Mouse (Mus musculus): ENCODE results near the gene Acer1.
A peak's percentile ranks its signal among the peaks of the same experiment; 100 is the strongest.

Gene Acer1

DNA sequence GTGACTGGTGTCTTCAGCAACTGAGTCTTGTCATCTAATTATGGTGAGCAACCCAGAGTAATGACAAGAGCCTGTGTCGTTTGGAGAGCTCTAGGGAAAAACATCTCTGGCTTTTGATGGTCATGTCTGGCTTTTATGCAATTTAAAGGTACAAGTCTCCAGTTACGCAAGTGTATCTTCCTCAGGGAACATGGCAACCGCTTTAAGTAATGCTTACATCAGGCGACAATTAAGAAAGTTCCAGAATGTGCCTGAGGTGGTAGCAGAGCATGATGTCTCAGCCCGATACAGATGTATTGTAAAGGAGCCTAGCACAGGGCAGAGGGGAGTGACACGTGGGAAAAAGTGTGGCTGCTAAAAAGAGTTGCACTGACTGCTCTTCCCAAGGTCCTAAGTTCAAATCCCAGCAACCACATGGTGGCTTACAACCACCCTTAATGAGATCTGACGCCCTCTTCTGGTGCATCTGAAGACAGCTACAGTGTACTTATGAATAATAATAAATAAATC is 7.0 kb upstream of the Acer1 start:
- no peak for DNase-seq

DNA sequence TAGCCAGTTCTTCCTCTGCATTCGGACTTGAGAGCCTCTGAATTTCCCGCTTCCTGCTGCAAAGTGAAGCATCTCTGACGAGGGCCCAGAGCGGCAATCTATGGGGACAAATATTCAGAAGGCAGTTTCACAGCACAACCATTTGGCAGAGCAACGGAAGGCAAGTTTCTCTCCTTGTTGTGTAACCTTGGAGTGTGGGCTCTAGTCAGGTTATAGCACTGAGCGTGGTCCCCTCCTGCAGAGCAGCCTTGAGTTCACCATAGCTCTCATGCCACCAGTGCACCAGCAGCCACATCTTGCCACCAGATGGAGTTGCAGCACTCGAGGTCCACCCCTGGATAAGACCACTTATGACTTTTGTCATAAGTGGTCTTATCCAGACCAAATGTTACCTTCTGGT is 6.5 kb upstream of the Acer1 start:
- DNase-seq: no peak

DNA sequence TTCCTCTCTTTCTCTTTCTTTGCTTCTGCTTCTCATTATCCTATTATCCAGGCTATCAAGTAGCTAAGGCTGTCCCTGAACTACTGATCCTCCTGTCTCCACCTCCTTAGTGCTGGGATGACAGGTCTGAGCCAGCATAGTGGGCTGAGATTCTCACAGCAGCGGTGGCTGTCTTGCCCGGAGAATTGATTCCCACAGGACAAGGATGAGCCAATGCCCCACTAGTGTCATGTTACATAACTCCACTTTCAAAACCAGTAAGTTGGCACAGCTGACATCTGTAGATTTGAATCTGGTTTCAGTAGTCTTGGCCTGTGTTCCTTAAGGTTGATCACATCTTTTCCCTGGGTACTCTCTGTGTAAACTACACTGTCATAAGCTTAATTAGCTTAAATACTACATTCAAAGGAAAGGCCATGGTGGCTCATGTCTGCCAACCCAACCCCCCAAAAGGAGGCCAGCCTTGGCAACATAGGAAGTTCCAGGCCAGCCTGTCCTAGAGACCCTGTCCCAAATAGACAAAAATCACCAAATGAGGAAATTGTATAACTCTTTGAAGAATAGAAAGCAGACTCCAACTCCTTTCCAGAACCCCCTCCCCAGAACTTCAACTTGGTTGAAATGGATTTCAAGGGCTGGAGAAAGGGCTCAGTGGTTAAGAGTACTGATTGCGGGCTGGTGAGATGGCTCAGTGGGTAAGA is 4.3 kb upstream of the Acer1 start:
- no peak for DNase-seq

DNA sequence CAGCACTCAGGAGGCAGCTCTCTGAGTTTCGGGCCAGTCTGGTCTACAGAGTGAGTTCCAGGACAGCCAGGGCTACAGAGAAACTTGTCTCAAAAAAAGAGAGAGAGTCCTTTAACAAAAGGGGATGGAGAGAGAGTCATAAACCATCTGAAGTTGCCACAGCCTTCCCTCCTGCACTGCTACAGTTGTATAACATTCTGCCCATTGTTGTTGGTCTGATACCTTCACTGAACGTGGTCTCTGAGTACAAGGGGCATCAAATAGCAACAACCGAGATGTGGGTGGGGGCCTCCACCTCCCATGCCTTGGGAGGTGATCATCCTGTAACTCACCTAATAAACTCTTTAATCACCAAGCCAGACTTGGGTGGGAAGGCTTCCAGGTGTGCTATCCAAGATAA is 3.7 kb upstream of the Acer1 start:
- DNase-seq: no peak

DNA sequence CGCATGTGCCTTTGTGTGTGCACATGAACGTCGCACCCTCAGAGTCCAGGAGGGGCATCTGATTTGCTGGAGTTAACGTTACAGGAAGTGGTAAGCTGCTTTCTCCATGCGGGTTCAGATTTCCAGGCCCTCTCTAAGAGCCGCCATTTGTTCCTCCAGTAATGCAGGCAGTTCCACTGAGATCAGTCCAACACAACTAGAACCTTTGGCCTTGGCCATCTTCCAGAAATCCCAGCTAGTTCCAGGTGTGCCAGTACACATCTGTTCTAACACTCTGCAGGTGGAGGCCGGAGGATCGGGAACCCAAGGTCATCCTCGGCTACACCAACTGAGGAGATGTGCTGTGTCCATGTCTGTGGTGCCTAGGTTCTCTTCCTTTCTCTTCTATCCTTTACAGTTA is 3.0 kb upstream of the Acer1 start:
- no peak for DNase-seq

DNA sequence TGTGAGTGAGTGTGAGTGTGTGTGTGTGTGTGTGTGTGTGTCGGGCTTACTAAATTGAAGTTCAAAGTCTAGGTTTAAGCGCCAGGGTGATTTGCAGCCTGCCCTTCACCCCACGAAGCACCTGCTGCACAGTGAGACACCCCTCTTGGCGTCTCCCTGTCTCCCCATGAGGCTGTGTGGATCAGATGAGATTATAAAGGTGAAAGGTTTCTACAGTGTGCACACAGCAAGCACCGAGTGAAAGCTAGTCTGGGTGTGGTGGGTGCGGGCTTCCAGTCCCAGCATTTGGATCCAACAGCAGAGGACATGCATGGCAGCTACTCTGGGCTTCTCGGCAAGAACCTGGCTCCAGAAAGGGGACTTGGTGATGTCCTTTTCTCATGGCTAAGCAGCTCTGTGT is 877 bp downstream of the Acer1 start:
- DNase-seq: no peak

DNA sequence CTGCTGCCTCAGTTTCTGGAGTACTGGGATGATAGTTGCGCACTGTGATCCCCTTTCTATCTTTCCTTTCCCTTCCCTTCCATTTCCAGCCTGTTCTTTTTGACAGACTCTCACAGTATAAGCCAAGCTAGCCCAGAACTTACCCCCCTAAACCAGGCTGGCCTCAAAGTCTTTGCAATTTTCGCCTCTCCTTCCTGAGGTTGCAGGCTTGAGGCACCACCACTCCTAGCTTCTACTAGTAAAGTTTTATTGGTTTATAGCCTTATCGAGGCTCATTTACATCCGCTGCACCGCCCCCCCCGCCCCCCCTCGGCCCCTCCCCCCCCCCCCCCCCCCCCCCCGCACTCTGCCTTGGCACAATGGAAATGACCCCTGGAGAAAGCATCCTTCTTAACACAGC is 2.4 kb downstream of the Acer1 start:
- DNase-seq: no peak

DNA sequence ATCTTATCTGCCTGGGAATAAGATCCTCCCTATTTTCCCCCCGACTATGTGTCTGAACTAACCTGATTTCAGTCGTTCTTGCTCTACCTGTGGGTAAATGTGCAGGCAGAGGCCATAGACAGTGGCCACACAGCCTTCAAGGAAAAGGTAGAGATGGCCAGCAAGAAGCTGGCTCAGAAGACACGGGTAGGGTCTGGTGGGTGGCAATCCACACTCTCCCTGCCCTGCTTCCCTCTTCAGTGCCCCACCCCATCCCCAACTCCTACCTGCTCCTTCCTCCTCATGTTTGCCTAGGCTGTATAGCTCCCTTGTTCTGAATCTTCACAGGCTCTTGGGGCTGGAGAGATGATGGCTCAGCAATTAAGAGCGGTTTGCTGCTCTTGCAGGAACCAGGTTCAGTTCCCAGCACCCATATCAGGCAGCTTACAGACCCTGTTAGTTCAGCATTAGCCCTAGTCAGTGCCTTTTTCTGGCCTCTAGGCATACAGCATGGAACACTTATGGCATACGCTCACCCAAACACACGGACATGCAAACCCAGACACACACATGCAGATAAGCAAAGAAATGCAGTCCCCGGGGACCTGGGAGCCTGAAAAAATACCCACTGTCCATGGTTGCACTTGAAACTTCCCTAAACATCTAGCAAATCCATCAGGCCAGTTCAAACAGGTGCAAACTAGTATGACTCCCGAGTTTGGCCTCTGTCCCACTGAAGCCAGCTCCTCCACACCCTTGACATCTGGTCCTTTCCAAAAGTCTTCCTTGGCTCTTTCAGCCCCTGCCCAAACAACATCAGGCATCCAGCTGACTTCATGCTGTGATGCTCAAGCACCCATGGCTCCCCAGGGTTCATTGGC is 5.2 kb downstream of the Acer1 start:
- no peak for DNase-seq

DNA sequence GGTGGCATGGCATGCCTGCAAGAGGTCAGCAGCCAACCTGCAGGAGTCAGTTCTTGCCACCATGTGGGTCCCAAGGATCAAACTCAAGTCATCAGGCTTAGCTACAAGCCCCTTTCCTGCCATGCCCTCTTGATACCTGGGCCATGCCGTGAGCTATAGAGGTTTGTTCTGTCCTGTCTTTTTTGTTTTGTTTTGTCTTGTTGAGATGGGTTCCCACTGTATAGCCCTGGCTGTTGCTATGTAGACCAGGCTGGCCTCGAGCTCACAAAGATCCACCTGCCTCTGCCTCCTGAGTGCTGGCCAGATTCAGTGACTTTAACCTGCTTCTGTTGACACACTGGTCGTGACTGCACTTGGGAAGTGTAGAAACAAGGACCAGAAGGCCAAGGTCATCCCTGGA is 6.5 kb downstream of the Acer1 start:
- no peak for DNase-seq

DNA sequence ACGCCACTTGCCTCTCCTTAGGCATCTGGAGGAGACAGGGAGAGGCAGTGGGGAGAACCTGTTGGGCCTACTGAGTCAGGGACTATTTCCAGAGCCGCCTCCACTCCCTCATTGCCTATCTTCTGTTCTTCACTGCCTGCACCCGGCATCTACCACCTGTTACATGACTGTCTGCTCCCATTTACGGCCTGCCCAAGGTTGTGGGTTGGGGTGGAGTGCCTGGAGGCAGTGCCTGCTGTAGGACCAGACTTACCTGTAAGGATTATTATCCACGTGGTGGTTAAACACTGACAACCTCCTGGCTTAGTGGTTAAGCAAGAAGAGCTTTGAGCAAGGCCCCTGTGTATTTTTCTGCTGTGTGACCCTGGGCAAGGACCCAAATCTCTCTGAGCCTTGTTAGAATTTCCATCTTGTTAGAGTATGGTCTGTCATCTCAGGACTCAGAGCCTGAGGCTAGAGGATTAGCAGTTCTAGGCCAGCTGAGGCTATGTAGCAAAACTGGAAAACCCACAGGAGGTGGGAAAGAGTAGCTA is 7.2 kb downstream of the Acer1 start:
- no peak for DNase-seq

DNA sequence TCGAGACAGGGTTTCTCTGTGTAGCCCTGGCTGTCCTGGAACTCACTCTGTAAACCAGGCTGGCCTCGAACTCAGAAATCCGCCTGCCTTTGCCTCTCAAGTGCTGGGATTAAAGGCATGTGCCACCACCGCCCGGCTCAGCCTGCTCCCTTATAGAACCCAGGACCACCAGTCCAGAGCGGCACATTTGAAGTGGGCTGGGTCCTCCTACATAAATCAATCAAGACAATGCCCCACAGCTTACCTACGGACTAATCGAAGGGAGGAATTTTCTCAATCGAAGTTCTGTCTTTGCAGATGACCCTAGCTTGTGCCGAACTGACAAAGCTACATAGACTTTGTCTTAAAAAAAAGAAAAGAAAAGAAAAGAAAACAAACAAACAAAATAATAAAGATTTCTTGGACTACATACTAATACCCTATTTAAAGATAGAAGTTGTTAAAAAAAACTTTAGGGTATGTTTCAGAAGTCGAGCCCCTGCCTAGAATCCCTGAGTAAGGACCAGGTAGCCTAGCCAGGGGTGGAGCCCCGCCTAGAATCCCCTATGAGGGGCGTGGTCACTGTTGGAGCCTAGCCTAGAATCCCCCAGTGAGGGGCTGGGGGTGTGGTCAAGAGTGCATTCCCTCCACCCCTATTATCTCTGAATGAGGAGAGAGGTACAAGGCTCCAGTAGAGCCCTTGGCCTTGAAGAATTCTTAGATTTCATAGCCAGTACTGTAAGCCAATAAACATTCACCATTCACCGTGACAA is 7.8 kb downstream of the Acer1 start:
- no peak for DNase-seq

DNA sequence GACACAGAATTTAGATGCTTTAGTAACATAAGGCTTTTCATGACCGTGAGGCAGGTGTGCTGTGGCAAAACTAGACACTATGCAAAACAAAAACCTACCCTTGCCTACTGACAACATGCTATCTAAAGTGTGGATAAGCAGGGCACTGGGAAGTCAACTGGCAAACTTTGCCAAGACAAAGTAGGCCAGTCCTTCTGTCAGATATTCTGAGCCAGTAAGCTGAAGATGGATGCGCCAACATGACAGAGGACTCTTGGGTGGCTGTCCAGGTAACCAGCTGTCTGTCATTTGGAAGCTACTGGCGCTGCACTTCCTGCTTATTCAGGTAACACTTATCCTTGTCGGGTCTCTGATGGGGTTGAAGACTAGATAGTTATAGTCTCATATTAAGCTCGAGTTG is 11.8 kb downstream of the Acer1 start:
- DNase-seq: no peak

DNA sequence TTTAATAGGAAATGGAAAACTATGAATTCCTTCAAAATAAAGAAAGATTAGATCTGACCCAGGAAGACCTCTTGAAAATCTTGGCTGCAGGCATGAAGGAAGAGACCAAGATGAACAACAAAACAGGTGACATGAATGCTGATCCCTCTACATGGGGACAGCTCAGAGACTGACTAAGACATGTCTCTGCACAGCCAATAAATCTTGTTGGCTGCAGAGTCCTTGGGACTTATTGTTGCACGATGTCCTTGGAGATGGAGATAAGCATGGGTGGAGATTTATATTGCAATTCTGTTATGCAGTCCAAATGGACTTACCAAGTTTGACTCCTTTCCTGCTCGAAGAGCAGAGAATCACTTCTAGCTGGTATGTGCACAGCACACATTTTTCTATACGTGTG is 12.6 kb downstream of the Acer1 start:
- no peak for DNase-seq

DNA sequence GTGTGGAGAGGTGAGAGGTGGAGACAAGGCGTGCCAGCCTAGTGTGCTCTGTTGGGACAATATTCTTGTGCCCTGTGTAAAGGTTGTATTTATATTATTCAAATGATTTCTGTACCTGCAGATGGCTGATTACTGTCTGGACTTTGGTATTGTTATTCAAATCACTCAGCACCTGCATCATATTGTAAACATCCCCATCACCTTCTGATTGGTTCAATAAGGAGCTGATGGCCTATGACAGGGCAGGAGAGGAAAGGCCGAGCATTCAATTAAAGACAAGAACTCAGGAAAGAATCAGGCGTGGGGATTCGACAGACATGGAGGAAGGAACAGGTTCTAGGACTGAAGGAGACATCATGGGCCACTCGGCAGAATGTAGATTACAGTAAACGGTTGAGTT is 18.3 kb downstream of the Acer1 start:
- no peak for DNase-seq

DNA sequence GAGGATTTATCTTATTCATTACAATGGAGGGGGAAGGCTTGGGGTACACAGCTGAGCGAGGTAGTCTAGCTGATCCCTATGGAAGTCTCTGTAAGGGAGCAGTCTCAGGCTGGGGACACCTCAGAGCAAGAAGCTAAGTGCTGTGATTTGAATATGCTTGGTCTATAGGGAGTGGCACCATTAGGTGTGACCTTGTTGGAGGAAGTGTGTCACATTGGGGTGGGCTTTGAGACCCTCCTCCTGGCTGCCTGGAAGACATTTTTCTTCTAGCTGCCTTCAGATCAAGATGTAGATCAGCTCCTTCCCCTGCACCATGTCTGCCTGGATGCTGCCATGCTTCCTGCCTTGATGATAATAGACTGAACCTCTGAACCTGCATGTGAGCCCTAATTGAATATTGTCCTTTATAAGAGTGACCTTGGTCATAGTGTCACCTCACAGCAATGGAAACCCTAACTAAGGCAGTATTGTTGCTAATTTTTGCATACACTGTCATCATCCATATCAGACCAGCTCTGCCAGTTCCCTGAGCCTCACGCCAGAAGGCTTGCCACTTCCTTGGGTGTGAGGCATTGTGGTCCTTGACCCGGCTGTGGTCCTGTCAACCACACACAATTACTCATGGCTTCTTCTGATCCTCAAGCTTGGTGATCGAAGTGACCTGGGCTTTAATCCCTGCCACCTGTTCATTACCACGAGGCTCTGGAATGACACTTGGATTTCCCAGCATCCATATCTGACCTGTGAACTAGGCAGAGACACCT is 19.1 kb downstream of the Acer1 start:
- DNase-seq: no peak

DNA sequence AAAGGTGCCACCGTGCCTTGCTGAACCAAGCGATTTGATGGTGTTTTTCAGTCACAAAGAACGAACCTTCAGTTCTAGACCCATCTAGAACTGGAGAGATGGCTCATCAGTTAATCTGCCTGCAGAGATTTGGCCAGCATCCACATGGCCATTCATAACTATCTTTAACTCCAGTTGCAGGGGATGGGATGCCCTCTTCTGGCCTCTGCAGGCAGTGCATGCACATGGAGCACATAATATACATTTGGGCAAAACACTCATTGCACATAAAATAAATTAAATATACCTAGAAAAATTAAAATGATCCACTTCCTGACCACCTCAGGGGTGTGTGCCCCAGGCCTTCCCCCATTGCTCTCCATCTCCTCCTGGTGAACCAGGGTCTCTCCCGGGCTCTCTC is 20.0 kb downstream of the Acer1 start:
- DNase-seq: no peak

DNA sequence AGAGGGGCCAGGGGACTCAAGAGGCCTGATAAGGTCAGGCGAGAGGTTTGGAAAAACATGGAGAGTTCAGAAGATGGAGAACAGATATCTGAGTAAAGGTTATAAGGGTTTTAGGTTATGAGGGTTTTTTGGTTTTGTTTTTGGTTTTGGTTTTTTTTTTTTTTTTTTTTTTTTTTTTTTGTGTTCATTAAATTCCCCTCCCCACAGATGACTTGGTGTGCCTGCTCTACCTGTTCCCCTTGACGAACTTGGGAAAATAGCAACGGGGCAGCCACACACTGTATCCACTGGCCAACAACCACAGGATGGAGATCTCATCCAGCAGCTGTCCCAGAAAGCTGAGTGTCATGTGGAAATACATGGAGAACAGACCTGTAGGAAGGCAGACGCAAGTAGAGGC is 23.3 kb downstream of the Acer1 start:
- DNase-seq: no peak

DNA sequence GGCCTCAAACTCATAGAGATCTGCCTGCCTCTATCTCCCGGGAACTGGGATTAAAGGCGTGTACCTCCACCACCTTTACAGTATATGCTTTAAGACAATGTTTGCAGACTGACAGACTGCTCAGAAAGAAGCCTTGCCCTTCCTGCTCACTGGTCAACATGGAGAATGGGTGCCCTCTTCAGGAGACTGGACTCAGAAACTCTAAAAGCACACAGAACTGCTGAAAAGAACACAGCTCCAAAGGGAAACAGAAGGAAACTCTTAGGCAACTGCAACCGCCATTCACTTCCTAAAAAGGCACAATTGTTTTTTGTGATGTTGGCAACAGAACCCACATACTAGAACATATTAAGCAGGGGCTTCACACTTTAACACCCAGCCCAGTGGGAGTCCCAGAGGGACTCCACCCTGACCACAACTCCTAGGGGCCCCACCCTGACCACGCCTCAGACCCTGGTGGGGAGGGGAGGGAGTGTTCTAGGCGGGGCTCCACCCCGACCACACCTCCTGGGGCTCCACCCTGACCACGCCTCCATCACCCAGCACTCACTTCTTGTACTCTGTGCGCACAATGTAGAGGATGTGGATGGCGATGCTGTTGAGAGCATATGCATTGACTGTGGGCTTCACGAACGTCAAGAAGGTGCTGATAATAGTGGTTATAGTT is 24.0 kb downstream of the Acer1 start:
- DNase-seq: peak; percentile 54

DNA sequence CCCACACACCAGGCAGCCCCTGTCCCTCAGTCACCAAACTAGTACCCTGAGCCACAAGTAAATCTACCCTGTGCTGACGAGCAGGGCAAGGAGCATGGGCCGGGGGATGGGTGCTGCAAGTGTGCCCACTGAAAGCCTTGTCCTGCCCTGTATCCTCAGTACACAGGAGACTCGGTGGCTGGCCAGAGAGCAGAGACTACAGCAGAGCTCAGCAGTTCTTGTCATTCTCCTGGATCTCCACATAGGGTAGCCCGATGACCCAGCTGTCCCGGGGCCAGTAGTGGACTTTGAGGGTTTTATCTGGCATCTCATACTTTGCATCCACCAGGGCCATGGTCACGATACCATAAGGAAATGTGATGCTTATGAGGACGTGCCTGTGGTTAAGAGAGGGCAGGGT is 27.1 kb downstream of the Acer1 start:
- no peak for DNase-seq

DNA sequence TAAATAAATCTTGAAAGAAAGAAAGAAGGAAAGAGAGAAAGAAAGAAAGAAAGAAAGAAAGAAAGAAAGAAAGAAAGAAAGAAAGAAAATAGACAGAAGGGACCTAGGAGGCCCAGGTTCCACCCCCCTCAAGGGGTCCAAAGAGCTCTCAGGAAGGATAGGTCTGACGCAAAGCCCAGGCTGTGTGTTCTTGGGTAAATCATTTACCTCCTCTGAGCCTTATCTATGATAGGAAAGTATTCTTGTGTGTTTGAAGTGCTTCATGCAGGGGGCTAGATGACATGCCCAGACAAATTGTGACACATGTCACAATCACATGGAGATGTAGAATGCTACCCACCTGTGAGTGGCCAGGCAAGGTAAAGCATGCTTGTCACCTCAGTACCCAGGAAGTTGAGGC is 29.3 kb downstream of the Acer1 start:
- no peak for DNase-seq

DNA sequence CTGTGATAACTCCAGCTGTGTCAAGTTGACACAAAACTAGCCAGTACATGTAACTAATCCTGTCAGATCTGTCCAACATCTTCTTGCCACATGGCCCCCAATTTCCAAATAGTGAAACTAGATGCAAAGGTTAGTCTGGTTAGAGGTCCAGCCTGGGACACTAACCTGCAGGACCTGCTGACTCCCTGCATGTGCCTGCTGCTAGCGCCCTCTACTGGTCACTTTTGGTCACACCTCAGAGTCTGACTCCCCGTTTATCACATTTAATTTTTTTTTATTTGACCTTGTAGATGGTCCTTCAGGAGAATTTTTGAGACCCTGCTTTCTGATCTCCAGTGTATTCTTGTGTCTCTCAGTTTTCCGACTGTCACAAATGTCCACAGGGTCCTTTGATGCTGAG is 31.0 kb downstream of the Acer1 start:
- peak; percentile 85 for DNase-seq

DNA sequence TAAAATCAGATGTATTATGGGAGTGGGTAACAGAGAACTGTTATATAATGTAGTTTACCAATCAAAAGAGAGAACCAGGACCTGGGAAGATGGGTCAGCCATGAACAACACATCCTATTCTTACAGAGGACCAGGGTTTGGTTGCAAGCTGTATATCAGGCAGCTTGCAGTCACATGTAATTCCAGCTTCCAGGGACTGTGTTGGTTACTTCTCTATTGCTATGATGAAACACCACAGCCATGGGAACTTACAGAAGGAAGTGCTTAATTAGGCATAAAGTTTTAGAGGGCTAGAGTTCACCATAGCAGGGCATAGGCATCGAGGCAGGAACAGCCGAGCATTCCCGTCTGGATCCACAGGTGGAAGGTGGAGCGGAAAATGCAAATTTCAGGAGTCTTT is 43.2 kb downstream of the Acer1 start:
- DNase-seq: peak; percentile 23

Measured in lung, postnatal 36 days (tissue).